Mouse (Mus musculus): ENCODE results near the gene Dag1.
"Not testable (repeated sequence)": the region's sequence is repeated elsewhere in the genome, so short reads cannot be mapped to it uniquely, and the experiment has no call there.

Dag1 gene

GRCm38 (mm10) chr9:108227911-108228649 lies 35.7 kb downstream of the Dag1 start:
- DNase-seq (ENCODE audit: low read depth, low spot score): no peak

- DNase-seq (ENCODE audit: low read depth, low spot score): no peak
Observed at GRCm38 (mm10) chr9:108225166-108225565, 38.6 kb downstream of the Dag1 start.

GRCm38 (mm10) chr9:108223633-108224032 lies 40.1 kb downstream of the Dag1 start:
- no peak for DNase-seq (ENCODE audit: low read depth, low spot score)

- DNase-seq (ENCODE audit: low read depth, low spot score): no peak
Observed at GRCm38 (mm10) chr9:108221566-108221965, 42.2 kb downstream of the Dag1 start.

GRCm38 (mm10) chr9:108220380-108220774 lies 43.4 kb downstream of the Dag1 start:
- DNase-seq (ENCODE audit: low read depth, low spot score): no peak

DNA sequence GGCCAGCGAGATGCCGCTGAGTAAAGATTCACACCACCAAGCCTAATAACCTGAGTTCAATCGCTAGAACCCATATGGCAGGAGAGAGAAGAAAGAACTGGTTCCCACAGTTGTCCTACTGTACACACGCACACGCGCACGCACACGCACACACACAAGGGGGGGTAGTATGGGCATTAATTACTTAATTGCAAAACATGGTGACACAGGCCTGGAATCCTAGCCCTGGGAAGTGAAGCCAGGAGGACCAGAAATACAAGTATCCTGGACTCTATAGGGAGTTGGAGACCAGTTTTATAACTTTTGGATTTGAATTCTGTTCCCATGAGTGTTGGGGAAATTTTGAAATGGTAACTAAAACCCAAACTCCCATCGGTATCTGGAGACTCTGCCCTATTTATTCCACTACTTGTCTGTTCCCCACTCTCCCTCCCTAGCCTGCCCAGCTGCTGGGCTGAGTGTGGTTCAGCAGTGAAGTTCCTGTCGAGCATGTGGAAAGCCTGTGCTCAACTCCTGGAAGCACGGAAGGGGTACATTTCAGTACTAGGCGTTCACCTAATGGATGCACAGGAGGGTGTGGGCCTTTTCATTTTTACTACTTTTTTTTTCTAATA lies 43.9 kb downstream of the Dag1 start:
- no peak for DNase-seq (ENCODE audit: low read depth, low spot score)

DNA sequence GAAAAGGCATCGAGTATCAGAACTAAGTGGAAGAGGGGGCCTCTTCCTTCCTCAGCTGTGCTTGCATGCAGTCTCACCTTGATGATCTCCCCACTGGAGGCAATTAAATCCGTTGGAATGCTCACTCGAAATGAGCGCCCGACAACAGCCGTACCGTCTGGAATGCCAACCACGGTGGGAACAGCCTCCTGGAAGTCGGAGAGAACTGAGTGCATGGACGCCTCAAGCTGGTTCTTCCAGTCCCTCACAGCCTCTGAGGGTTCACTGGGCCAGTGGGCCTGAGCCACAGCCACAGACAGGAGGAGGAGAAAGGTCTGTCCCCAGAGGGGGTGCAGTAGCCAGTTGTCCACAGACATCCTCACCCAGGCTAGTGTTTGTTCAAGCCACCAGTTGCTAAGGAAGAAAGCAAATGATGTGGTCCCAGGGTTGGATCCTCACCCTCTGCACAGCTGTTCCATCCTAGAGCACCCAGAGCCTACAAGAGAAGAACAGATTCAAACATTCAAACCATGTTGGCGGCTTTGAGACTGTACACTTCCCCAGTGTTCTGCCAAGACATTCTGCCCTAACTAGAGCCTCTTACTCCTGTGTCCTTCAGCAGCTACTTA lies 45.7 kb downstream of the Dag1 start:
- no peak for DNase-seq (ENCODE audit: low read depth, low spot score)

DNA sequence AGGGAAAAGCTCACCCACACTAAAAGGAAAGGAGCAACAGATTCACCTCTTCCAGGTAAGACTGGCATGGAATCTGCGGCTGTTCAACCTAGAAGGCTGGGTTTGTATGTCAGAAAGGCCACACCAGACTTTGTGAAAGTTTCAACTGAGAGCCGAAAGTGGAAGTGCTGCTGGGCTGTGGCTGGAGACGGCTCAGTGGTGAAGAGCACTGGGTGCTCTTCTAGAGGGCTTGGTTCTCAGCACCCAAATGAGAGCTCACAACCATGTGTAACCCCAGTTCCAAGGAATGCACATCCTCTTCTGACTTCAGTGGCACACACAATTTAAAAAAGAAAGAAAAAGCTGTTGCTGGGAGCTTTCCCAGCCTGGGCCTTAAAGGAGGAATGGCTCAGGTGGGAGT lies 46.4 kb downstream of the Dag1 start:
- no peak for DNase-seq (ENCODE audit: low read depth, low spot score)

DNA sequence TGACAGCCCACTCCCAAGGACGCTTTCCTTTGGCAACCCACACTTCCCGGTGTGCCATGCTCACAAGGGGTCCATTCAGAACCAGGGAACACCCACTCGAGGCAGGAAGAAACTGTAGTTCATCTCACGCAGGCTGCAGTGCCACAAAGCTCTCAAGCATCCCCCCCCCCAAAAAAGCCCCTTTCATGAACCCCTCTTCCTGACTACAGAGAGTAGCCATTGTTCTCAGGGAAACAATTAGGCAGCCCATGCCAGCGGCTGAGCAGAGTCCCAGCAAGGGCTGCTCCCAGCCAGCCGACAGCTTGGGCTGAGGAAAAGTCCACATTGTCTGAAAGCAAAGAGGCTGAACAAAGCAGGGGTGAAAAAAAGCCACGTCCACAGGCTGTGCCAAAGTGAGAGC lies 50.7 kb downstream of the Dag1 start:
- DNase-seq (ENCODE audit: low read depth, low spot score): no peak

- no peak for DNase-seq (ENCODE audit: low read depth, low spot score)
Observed at GRCm38 (mm10) chr9:108212426-108212825, 51.3 kb downstream of the Dag1 start.

- no peak for DNase-seq (ENCODE audit: low read depth, low spot score)
Observed at GRCm38 (mm10) chr9:108205571-108205901, 58.2 kb downstream of the Dag1 start.

GRCm38 (mm10) chr9:108204884-108205570 lies 58.7 kb downstream of the Dag1 start:
- DNase-seq (ENCODE audit: low read depth, low spot score): no peak

DNA sequence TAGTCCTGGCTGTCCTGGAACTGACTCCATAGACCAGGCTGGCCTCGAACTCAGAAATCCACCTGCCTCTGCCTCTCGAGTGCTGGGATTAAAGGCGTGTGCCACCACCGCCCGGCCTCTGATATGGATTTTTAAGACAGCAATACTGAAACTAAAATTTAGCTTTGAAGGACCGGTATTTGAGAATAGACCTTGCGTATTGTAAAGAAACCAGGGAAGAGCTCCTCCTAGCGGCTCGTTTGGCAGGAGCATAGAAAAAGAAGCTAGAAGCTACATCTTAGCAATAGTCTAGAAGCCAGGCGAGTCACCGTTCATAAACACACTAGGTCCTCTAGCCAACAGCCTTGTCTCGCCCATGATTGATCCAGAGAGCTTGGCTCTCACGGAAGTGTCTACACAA lies 60.7 kb downstream of the Dag1 start:
- peak; percentile 52 for DNase-seq (ENCODE audit: low read depth, low spot score)

DNA sequence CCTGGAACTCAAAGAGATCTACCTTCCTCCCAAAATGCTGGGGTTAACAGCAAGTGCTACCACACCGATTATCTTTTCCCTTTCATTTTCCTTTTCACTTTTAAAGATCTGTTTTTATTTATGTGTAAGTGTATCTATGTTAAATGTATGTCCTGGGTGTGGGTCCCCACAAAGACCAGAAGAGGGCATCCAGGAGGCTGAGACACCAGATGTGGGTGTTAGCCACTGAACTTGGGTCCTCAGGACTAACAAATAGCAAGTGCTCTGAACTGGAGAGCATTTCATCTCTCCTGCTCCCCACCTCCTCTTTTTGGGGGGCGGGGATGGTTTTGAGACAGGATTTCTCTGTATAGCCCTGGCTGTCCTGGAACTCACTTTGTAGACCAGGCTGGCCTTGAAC lies 61.6 kb downstream of the Dag1 start:
- DNase-seq (ENCODE audit: low read depth, low spot score): no peak

GRCm38 (mm10) chr9:108201160-108201559 lies 62.6 kb downstream of the Dag1 start:
- peak; percentile 88 for DNase-seq (ENCODE audit: low read depth, low spot score)

DNA sequence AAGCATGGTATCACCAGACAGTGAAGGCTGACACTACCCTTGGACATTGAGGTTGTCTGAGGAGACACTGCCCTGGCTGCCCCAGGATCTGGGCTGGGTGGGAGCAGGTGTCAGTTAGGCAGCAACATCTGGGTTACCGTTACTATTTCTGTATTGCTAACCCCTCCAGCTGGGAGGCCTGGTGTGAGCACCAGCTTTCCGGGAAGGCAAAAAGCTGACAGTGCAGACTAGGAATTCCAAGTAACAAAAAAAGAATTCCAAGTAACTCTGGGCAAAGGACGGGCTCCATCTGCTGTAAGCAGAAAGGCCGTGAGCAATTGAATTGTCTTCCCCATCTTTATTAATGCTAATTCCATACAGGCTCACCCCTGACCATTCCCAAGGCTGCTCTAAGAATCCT lies 65.1 kb downstream of the Dag1 start:
- no peak for DNase-seq (ENCODE audit: low read depth, low spot score)

- DNase-seq (ENCODE audit: low read depth, low spot score): no peak
Observed at GRCm38 (mm10) chr9:108196920-108197677, 66.7 kb downstream of the Dag1 start.

GRCm38 (mm10) chr9:108196222-108196621 lies 67.5 kb downstream of the Dag1 start:
- not testable (repeated sequence) for DNase-seq (ENCODE audit: low read depth, low spot score)

DNA sequence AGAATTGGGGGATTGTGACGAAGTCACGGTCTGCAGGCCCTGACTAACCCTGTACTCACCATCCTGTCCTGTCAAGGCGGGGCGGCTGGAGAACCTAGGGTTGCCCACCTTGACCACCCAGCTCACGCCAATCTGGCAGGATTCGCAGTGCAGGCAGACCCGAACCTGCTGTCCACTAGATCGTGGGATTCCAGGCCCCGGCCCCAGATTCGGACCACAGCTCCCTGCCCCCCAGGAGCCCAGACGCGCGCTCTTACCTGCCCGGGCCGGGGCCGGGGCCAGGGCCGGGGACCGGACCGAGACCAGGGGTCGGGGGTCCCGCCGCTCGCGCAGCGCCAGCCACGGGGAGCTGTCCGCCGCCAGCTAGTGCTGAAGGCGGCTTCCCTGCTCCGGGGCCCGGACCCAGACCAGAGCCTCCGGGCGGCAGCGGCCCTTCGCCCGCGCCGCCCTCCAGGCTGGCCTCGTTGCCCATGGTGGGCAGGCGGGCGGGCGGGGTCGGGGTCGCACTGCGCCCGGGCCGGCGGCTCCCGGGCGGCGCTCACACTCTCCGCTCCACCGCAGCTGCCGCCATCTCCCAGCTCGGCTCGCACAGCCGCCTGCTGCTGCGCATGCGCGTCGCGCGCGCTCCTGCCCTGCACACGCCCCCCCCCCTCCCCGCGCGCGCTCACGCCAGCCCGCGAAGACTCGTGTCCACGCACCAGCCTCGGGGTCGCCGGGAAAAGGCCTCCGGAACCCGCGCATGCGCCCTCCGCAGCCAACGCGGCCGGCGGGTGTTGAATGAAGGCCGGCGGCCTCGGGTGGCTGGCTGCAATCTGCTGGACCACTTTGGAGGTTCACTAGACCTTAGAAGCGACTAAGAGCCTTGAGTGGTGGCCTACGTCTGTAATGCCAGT lies 73.7 kb downstream of the Dag1 start, which contains the start of gene Bsn:
TSS of gene Bsn (minus strand) at position 598 of the 893 bp plus-strand sequence.
- DNase-seq (ENCODE audit: low read depth, low spot score): no peak

- DNase-seq (ENCODE audit: low read depth, low spot score): no peak
Observed at GRCm38 (mm10) chr9:108189488-108189786, 74.3 kb downstream of the Dag1 start.

GRCm38 (mm10) chr9:108189023-108189422 lies 74.7 kb downstream of the Dag1 start:
- DNase-seq (ENCODE audit: low read depth, low spot score): no peak

Data from c-Kit-negative CD71-positive TER-119-positive erythroid progenitor cells, embryonic 14.5 days (primary cell).